Comparison of ENCODE assay signal across 19 mouse cellular contexts in the genomic region with DNA sequence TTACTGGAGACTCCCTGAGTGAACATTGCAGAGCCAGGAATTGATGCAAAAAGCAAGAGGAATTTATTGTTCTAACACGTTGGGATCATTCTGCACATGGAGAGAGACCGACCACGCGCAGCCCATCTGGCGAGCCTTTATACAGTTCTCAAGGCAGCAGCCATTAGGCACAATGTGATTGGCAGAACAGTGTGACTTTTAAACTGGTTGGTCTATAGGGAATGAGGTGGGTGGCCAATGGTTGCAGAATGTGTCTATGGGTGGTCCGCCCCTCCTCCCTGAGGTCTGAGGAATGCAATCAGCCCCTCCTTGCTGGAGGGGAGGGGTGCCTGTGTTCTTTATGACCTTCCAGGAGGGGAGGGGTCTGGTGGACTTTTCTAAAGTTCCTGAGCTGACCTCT. TPM values are rescaled to one million over a fixed set of nuclear protein-coding genes. Genes with fewer than 3 reads are reported as not detected.
DNase-seq lines count a peak whose midpoint lies in the region; ATAC-seq and TF ChIP-seq lines count a peak whose summit lies in the region.
"Had no signal": no experiment of that assay in that cellular context is flagged by ENCODE, and none has a peak within 500 bp of the region (broad histone marks: within the 10 kb centered on the region; RNA-seq: fewer than 3 reads in every experiment).

No protein-coding gene starts in this region.

- no peaks in the 10 kb centered on the region for H3K27me3 ChIP-seq in kidney, embryonic 14.5 days (ENCODE audit: control insufficient read depth, insufficient read depth, low read length)
- H3K27me3 ChIP-seq in E14TG2a.4 (ENCODE audit: insufficient read depth, low read length): no peaks in the 10 kb centered on the region
- H3K27me3 ChIP-seq in limb, embryonic 10.5 days (ENCODE audit: low read depth, poor library complexity, severe bottlenecking): no peaks in the 10 kb centered on the region
- H3K27me3 ChIP-seq: heart, embryonic 12.5 days; liver, embryonic 13.5 days; neural tube, embryonic 15.5 days had no signal

- no peaks in the 10 kb centered on the region for H3K36me3 ChIP-seq in kidney, embryonic 14.5 days (ENCODE audit: control insufficient read depth, insufficient read depth, low read length)
- H3K36me3 ChIP-seq in E14TG2a.4 (ENCODE audit: insufficient read depth, low read length): 0 out of 2 replicates have a peak, but pooled peaks cover 3% of the 10 kb centered on the region
- H3K36me3 ChIP-seq in limb, embryonic 10.5 days: peaks cover 6% of the 10 kb centered on the region
- H3K36me3 ChIP-seq: liver, embryonic 13.5 days; neural tube, embryonic 15.5 days had no signal

- 28% methylated on average over 6 of the region's 6 CpGs for WGBS in kidney, embryonic 14.5 days
- 57% methylated on average over 6 of the region's 6 CpGs for WGBS in limb, embryonic 10.5 days

- DNase-seq in kidney, adult 11 months: no peak
- peak; percentile 67 for DNase-seq in embryo, embryonic 10 days (ENCODE audit: low spot score)
- DNase-seq in limb, embryonic 10.5 days (ENCODE audit: low spot score): peak; percentile 59
- no peak for DNase-seq in thymus, adult 18-20 months
- DNase-seq: gastrocnemius, postnatal 36 days; heart, postnatal 4 days; liver, embryonic 13.5 days; lung, postnatal 36 days; spleen, adult 18-20 months; thymus, postnatal 36 days had no signal

- 0 out of 2 replicates have a peak, but pooled peaks have one; percentile 44 for ATAC-seq in kidney, embryonic 14.5 days (ENCODE audit: low FRiP score, low TSS enrichment)
- no peak for ATAC-seq in erythroid progenitor cell, adult 5-6 weeks (replicated peaks; ENCODE audit: low FRiP score, poor library complexity, severe bottlenecking)
- ATAC-seq in erythroblast, adult 5-6 weeks (replicated peaks; ENCODE audit: low FRiP score, poor library complexity, severe bottlenecking): no peak
- ATAC-seq: activated CD4-positive, CD25-positive, alpha-beta regulatory T cell, adult 4 months; midbrain, embryonic 16.5 days had no signal

- H3K4me1 ChIP-seq in kidney, embryonic 14.5 days (ENCODE audit: control insufficient read depth, insufficient read depth, low read length): 0 out of 2 replicates have a peak, but pooled peaks cover 5% of the 10 kb centered on the region
- H3K4me1 ChIP-seq in E14TG2a.4 (replicated peaks; ENCODE audit: low read depth, low read length): peaks cover 74% of the 10 kb centered on the region
- H3K4me1 ChIP-seq in limb, embryonic 10.5 days: peaks cover 27% of the 10 kb centered on the region
- H3K4me1 ChIP-seq: heart, embryonic 12.5 days; neural tube, embryonic 15.5 days had no signal

- H3K4me3 ChIP-seq in kidney, embryonic 14.5 days (ENCODE audit: low read length): no peak overlapping the region
- H3K4me3 ChIP-seq in E14TG2a.4 (replicated peaks; ENCODE audit: low read length): peak overlapping the region; percentile 30
- no peak overlapping the region for H3K4me3 ChIP-seq in limb, embryonic 10.5 days
- H3K4me3 ChIP-seq: erythroblast, embryonic 14.5 days; heart, embryonic 12.5 days; liver, embryonic 13.5 days; neural tube, embryonic 15.5 days had no signal

- H3K4me2 ChIP-seq in kidney, embryonic 14.5 days (replicated peaks; ENCODE audit: low read depth, low read length): no peak overlapping the region
- H3K4me2 ChIP-seq: heart, embryonic 12.5 days; liver, embryonic 13.5 days; neural tube, embryonic 15.5 days had no signal

- no peak for TF ChIP-seq CTCF in E14TG2a.4 (conservative IDR thresholded peaks at IDR 0.05; ENCODE audit: low read length)

- no peak overlapping the region for H3K9ac ChIP-seq in kidney, embryonic 14.5 days (ENCODE audit: low read depth, low read length)
- H3K9ac ChIP-seq: heart, embryonic 12.5 days; liver, embryonic 13.5 days; neural tube, embryonic 15.5 days had no signal

- no peak overlapping the region for H3K27ac ChIP-seq in kidney, embryonic 14.5 days (ENCODE audit: low read depth, low read length)
- H3K27ac ChIP-seq in limb, embryonic 10.5 days: peak overlapping the region; percentile 80
- H3K27ac ChIP-seq: liver, embryonic 13.5 days; neural tube, embryonic 15.5 days had no signal

- no peaks in the 10 kb centered on the region for H3K9me3 ChIP-seq in kidney, embryonic 14.5 days (ENCODE audit: control insufficient read depth, low read length)
- H3K9me3 ChIP-seq in E14TG2a.4 (ENCODE audit: low read length): peaks cover 8% of the 10 kb centered on the region; the same call in 1 of the 2 replicates
- H3K9me3 ChIP-seq in limb, embryonic 10.5 days (replicated peaks): no peaks in the 10 kb centered on the region
- H3K9me3 ChIP-seq: liver, embryonic 13.5 days; neural tube, embryonic 15.5 days had no signal

RNA-seq across cellular contexts. Expression of gene BC025920, which starts 9.4 kb away (rescaled TPM):
- polyA plus RNA-seq in kidney, embryonic 14.5 days (2014; fragmentation: Nextera tagmentation; extraction: Ambion mirVana): 0.84 and 0.86 TPM in 2 replicates
- polyA plus RNA-seq in limb, embryonic 10.5 days (2016; fragmentation: Nextera tagmentation; extraction: Ambion mirVana): 1.4 TPM in 2 replicates
- 2.2 TPM in 1 of 2 replicates, not detected in the other for total RNA-seq in erythroid progenitor cell, adult 5-6 weeks (2015; ENCODE audit: low replicate concordance)
- 1.7 and 2.4 TPM in 2 replicates for total RNA-seq in erythroid progenitor cell, adult 5-6 weeks (2017; ENCODE audit: low replicate concordance)
- total RNA-seq in erythroblast, adult 5-6 weeks (2015; ENCODE audit: low replicate concordance): 2.9 and 6.0 TPM in 2 replicates
- 2.0 and 8.8 TPM in 2 replicates for total RNA-seq in erythroblast, adult 5-6 weeks (2017; ENCODE audit: low replicate concordance)

RNA-seq across cellular contexts. Expression of gene Sirt6, which starts 12.1 kb away (rescaled TPM):
- 39.9 and 40.7 TPM in 2 replicates for polyA plus RNA-seq in kidney, embryonic 14.5 days (2014; fragmentation: Nextera tagmentation; extraction: Ambion mirVana)
- 53.3 and 58.5 TPM in 2 replicates for polyA plus RNA-seq in limb, embryonic 10.5 days (2016; fragmentation: Nextera tagmentation; extraction: Ambion mirVana)
- 5.4 and 7.2 TPM in 2 replicates for total RNA-seq in erythroid progenitor cell, adult 5-6 weeks (2015; ENCODE audit: low replicate concordance)
- 0.23 and 1.3 TPM in 2 replicates for total RNA-seq in erythroid progenitor cell, adult 5-6 weeks (2017; ENCODE audit: low replicate concordance)
- 0.63 and 0.96 TPM in 2 replicates for total RNA-seq in erythroblast, adult 5-6 weeks (2015; ENCODE audit: low replicate concordance)
- total RNA-seq in erythroblast, adult 5-6 weeks (2017; ENCODE audit: low replicate concordance): 0.56 and 3.7 TPM in 2 replicates

RNA-seq across cellular contexts. Expression of gene Ankrd24, which starts 12.9 kb away (rescaled TPM):
- polyA plus RNA-seq in kidney, embryonic 14.5 days (2014; fragmentation: Nextera tagmentation; extraction: Ambion mirVana): 11.3 and 18.5 TPM in 2 replicates
- polyA plus RNA-seq in limb, embryonic 10.5 days (2016; fragmentation: Nextera tagmentation; extraction: Ambion mirVana): 8.0 and 8.6 TPM in 2 replicates
- not detected in 2 replicates for total RNA-seq in erythroid progenitor cell, adult 5-6 weeks (2015; ENCODE audit: low replicate concordance)
- total RNA-seq in erythroid progenitor cell, adult 5-6 weeks (2017; ENCODE audit: low replicate concordance): not detected in 2 replicates
- total RNA-seq in erythroblast, adult 5-6 weeks (2015; ENCODE audit: low replicate concordance): not detected in 2 replicates
- total RNA-seq in erythroblast, adult 5-6 weeks (2017; ENCODE audit: low replicate concordance): 0.28 and 1.1 TPM in 2 replicates

RNA-seq across cellular contexts. Expression of gene Tle6, which starts 14.6 kb away (rescaled TPM):
- 12.6 and 15.5 TPM in 2 replicates for polyA plus RNA-seq in kidney, embryonic 14.5 days (2014; fragmentation: Nextera tagmentation; extraction: Ambion mirVana)
- polyA plus RNA-seq in limb, embryonic 10.5 days (2016; fragmentation: Nextera tagmentation; extraction: Ambion mirVana): 12.6 and 15.5 TPM in 2 replicates
- total RNA-seq in erythroid progenitor cell, adult 5-6 weeks (2015; ENCODE audit: low replicate concordance): not detected in 2 replicates
- 4.1 TPM in 1 of 2 replicates, not detected in the other for total RNA-seq in erythroid progenitor cell, adult 5-6 weeks (2017; ENCODE audit: low replicate concordance)
- total RNA-seq in erythroblast, adult 5-6 weeks (2015; ENCODE audit: low replicate concordance): 1.7 and 2.7 TPM in 2 replicates
- not detected in 2 replicates for total RNA-seq in erythroblast, adult 5-6 weeks (2017; ENCODE audit: low replicate concordance)

RNA-seq across cellular contexts. Expression of gene Gm10778, which starts 33.4 kb away (rescaled TPM):
- polyA plus RNA-seq in kidney, embryonic 14.5 days (2014; fragmentation: Nextera tagmentation; extraction: Ambion mirVana): 5.3 and 6.4 TPM in 2 replicates
- 4.2 and 5.1 TPM in 2 replicates for polyA plus RNA-seq in limb, embryonic 10.5 days (2016; fragmentation: Nextera tagmentation; extraction: Ambion mirVana)
- not detected in 2 replicates for total RNA-seq in erythroid progenitor cell, adult 5-6 weeks (2015; ENCODE audit: low replicate concordance)
- total RNA-seq in erythroid progenitor cell, adult 5-6 weeks (2017; ENCODE audit: low replicate concordance): 3.0 TPM in 1 of 2 replicates, not detected in the other
- 0.63 and 1.9 TPM in 2 replicates for total RNA-seq in erythroblast, adult 5-6 weeks (2015; ENCODE audit: low replicate concordance)
- total RNA-seq in erythroblast, adult 5-6 weeks (2017; ENCODE audit: low replicate concordance): 1.4 TPM in 1 of 2 replicates, not detected in the other

Comparison
In these comparisons a context has a peak if more than half of its experiments do, and no peak if none do; other contexts are left out.
1. DNase-seq: peak in embryo, embryonic 10 days (single experiment) and limb, embryonic 10.5 days (single experiment); none in kidney, adult 11 months (single experiment) and thymus, adult 18-20 months (0 of 2).